Mouse (Mus musculus) brain, embryonic 14.5 days (tissue): ENCODE measurements around the gene Gm11639.

Experiments used
- CTCF ChIP-seq: fragments of 200-500 bp; IDR thresholded peaks from 2 replicates; pipeline ENCODE4 v1.5.1; 2012; ENCODE audit warnings: inconsistent platforms, mild to moderate bottlenecking, moderate library complexity, borderline replicate concordance; ENCODE audit not compliant: insufficient read depth, insufficient read length; ENCODE audit errors: extremely low read depth
- POLR2A ChIP-seq: fragments of 200-500 bp; IDR thresholded peaks from 2 replicates; pipeline ENCODE4 v1.6.1; 2012; ENCODE audit warnings: mild to moderate bottlenecking, inconsistent platforms, borderline replicate concordance; ENCODE audit not compliant: poor library complexity, insufficient read depth, insufficient read length, severe bottlenecking; ENCODE audit errors: extremely low read depth

- no peak for TF ChIP-seq POLR2A
- peak; percentile 64; the same call in 1 of the 2 replicates for TF ChIP-seq CTCF
Observed at GRCm38 (mm10) chr11:105123986-105124385, 438.5 kb downstream of the Gm11639 start.
